In genomic region chr13:51757099-51757498, GRCm38 (mm10) we compare ENCODE assay signal across 15 mouse cellular contexts. TPM values are rescaled to one million over a fixed set of nuclear protein-coding genes. Genes with fewer than 3 reads are reported as not detected.
DNase-seq lines count a peak whose midpoint lies in the region; ATAC-seq and TF ChIP-seq lines count a peak whose summit lies in the region.
"Had no signal": no experiment of that assay in that cellular context is flagged by ENCODE, and none has a peak within 500 bp of the region (broad histone marks: within the 10 kb centered on the region; RNA-seq: fewer than 3 reads in every experiment).

No protein-coding gene starts in this region.

- ATAC-seq in liver, embryonic 15.5 days (ENCODE audit: insufficient read depth) = no peak

- no peaks in the 10 kb centered on the region for H3K9me3 ChIP-seq in heart, embryonic 10.5 days
- H3K9me3 ChIP-seq in liver, embryonic 15.5 days (replicated peaks) = no peaks in the 10 kb centered on the region
- H3K9me3 ChIP-seq: G1E; limb, embryonic 13.5 days had no signal

- H3K4me1 ChIP-seq in heart, embryonic 10.5 days = peaks cover 83% of the 10 kb centered on the region
- peaks cover 64% of the 10 kb centered on the region for H3K4me1 ChIP-seq in spleen, adult 2 months (ENCODE audit: control insufficient read depth, insufficient read depth, insufficient read length)
- H3K4me1 ChIP-seq in liver, embryonic 15.5 days (replicated peaks) = peaks cover 52% of the 10 kb centered on the region

- H3K36me3 ChIP-seq in heart, embryonic 10.5 days = no peaks in the 10 kb centered on the region
- peaks cover 6% of the 10 kb centered on the region for H3K36me3 ChIP-seq in spleen, adult 2 months (ENCODE audit: control insufficient read depth, insufficient read depth, low read length)
- H3K36me3 ChIP-seq in liver, embryonic 15.5 days (replicated peaks) = no peaks in the 10 kb centered on the region
- H3K36me3 ChIP-seq: limb, embryonic 13.5 days had no signal

- H3K4me3 ChIP-seq in heart, embryonic 10.5 days = no peak overlapping the region
- H3K4me3 ChIP-seq in spleen, adult 2 months (ENCODE audit: extremely low read depth, insufficient read depth, insufficient read length) = no peak overlapping the region
- H3K4me3 ChIP-seq in liver, embryonic 15.5 days (replicated peaks) = no peak overlapping the region
- H3K4me3 ChIP-seq: limb, embryonic 13.5 days had no signal

- H3K4me2 ChIP-seq in liver, embryonic 15.5 days = no peak overlapping the region
- H3K4me2 ChIP-seq: limb, embryonic 13.5 days had no signal

- H3K27me3 ChIP-seq in heart, embryonic 10.5 days (ENCODE audit: insufficient read depth, poor library complexity, severe bottlenecking) = no peaks in the 10 kb centered on the region
- H3K27me3 ChIP-seq in spleen, adult 2 months (ENCODE audit: control insufficient read depth, insufficient read depth, low read length) = no peaks in the 10 kb centered on the region
- H3K27me3 ChIP-seq in liver, embryonic 15.5 days = no peaks in the 10 kb centered on the region
- H3K27me3 ChIP-seq: limb, embryonic 13.5 days had no signal

- intact Hi-C loops in heart, postnatal 10 days (cut with DNase I) = loop anchor here (2.0 kb wide), 1 partner anchor 20 kb away; no protein-coding TSS in a partner anchor

- peak overlapping the region; percentile 50; the same call in 1 of the 2 replicates for H3K27ac ChIP-seq in heart, embryonic 10.5 days
- H3K27ac ChIP-seq in spleen, adult 2 months (ENCODE audit: insufficient read depth, low read length) = peak overlapping the region; percentile 82
- peak overlapping the region; percentile 58; the same call in 1 of the 2 replicates for H3K27ac ChIP-seq in liver, embryonic 15.5 days (replicated peaks)
- H3K27ac ChIP-seq: limb, embryonic 13.5 days had no signal

- TF ChIP-seq CTCF in spleen, adult 2 months (IDR thresholded peaks at IDR 0.05; ENCODE audit: extremely low read depth, insufficient read depth, insufficient read length, insufficient replicate concordance) = no peak

- 63% methylated on average over 2 of the region's 2 CpGs for WGBS in heart, embryonic 10.5 days
- 50% methylated on average over 2 of the region's 2 CpGs for WGBS in spleen, adult 2 months
- WGBS in liver, embryonic 15.5 days (ENCODE audit: insufficient replicate concordance) = 39% methylated on average over 2 of the region's 2 CpGs

- no peak overlapping the region for H3K9ac ChIP-seq in liver, embryonic 15.5 days
- H3K9ac ChIP-seq: limb, embryonic 13.5 days had no signal

- DNase-seq in heart, embryonic 10.5 days (ENCODE audit: low spot score) = no peak
- no peak for DNase-seq in heart, postnatal 10 days
- DNase-seq in spleen, adult 2 months (ENCODE audit: low read depth in 1 of 2, low spot score in 2 of 2) = no peak
- no peak for DNase-seq in spleen, postnatal 4 days (ENCODE audit: low spot score in 2 of 2)
- peak; percentile 46 for DNase-seq in thymus, postnatal 25 days
- no peak for DNase-seq in frontal cortex, postnatal 14 days (ENCODE audit: low spot score in 2 of 2)
- DNase-seq in Muller cell, postnatal 12 days (ENCODE audit: inconsistent ontology term) = no peak
- DNase-seq: cerebellum, adult 9-10 months; embryo, embryonic 11 days; kidney, postnatal 10 days; lung, postnatal 14 days; midbrain, embryonic 14.5 days had no signal

- TF ChIP-seq POLR2A in spleen, adult 2 months (IDR thresholded peaks at IDR 0.05; ENCODE audit: low read depth, low read length) = no peak

RNA-seq across cellular contexts. Expression of gene Sema4d, which starts 36.4 kb away (rescaled TPM):
- 8.7 and 13.1 TPM in 2 replicates for polyA plus RNA-seq in heart, embryonic 10.5 days (2016; fragmentation: Nextera tagmentation; extraction: Ambion mirVana)
- total RNA-seq in heart, postnatal 10 days (2021) = 10 to 100 TPM; 69.1 to 79.5 TPM
- 77.0 and 103 TPM in 2 replicates for polyA plus RNA-seq in spleen, adult 2 months (2012; rRNA removed)
- 3.8 and 4.6 TPM in 2 replicates for polyA plus RNA-seq in liver, embryonic 15.5 days (2015; fragmentation: Nextera tagmentation; extraction: Ambion mirVana)
